Mouse (Mus musculus) small intestine, adult 2 months (tissue): ENCODE data around the gene Elmo1.

Experiments
- CTCF ChIP-seq: fragments of 200-500 bp; IDR thresholded peaks from 2 replicates; pipeline ENCODE4 v1.5.1; 2012; ENCODE audit warnings: low read depth, mild to moderate bottlenecking, control low read depth, inconsistent platforms, low read length, moderate library complexity, mixed read lengths; ENCODE audit not compliant: insufficient replicate concordance, insufficient read length; ENCODE audit errors: extremely low read depth
- POLR2A ChIP-seq: fragments of 200-500 bp; IDR thresholded peaks from 2 replicates; pipeline ENCODE4 v1.6.1; 2012; ENCODE audit warnings: low read depth, mild to moderate bottlenecking, control low read depth, inconsistent platforms, low read length, moderate library complexity

DNA sequence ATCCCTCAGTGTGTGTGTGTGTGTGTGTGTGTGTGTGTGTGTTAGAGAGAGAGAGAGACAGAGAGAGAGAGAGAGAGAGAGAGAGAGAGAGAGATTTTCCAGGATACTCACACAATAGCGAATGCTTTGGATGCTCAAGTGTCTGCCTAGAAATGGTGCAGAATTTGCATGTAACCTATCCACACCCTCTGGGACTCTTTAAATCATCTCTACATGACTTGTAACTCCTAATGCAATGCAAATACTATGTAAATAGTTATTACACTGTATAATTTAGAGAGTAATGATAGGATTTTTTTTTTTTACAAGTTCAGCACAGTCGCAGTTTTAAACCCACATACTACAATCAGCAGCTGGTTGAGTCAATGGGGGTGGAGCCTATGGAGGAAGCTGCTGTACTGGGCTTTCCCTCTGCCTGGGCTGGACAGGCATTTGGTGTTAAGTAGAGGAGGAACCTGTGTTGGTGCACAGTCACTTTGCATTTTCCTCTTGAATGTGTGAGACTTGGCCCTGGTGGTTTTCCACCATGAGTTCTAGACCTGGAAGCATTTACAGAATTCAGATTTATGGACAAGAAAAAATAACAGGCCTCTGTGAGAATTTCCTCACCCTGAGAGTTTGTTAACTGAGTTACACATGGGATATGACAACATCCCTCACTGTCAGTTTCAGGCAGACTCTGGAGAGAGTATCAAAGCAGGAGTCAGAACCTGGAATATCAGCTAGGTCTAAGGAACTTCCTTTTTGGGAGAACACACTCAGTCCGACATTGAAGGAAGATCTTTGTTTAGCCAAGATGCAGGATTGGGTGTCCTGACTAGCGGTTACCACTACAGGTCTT, 49.6 kb downstream of the Elmo1 start:
- TF ChIP-seq CTCF: no peak
- TF ChIP-seq POLR2A: no peak
